ENCODE assay signal across 7 mouse cellular contexts in genomic region chr8:87471603-87472270, GRCm38 (mm10). TPM values are rescaled to one million over a fixed set of nuclear protein-coding genes. Genes with fewer than 3 reads are reported as not detected.
DNase-seq lines count a peak whose midpoint lies in the region; ATAC-seq and TF ChIP-seq lines count a peak whose summit lies in the region.

No protein-coding gene starts in this region.

- TF ChIP-seq EP300 in lung, postnatal 0 days (IDR thresholded peaks at IDR 0.05) = no peak

- H3K36me3 ChIP-seq in lung, postnatal 0 days (ENCODE audit: insufficient read depth, low read length) = no peaks in the 10 kb centered on the region
- H3K36me3 ChIP-seq in embryonic facial prominence, embryonic 11.5 days (replicated peaks; ENCODE audit: control insufficient read depth, insufficient read depth, low read depth, low read length) = no peaks in the 10 kb centered on the region
- no peaks in the 10 kb centered on the region for H3K36me3 ChIP-seq in hindbrain, postnatal 0 days (ENCODE audit: insufficient read depth, low read length)

- no peak overlapping the region for H3K27ac ChIP-seq in lung, postnatal 0 days (ENCODE audit: low read length)
- H3K27ac ChIP-seq in embryonic facial prominence, embryonic 11.5 days (replicated peaks; ENCODE audit: low read depth, low read length) = no peak overlapping the region
- H3K27ac ChIP-seq in hindbrain, postnatal 0 days = peak overlapping the region; percentile 79

- H3K4me3 ChIP-seq in lung, postnatal 0 days (ENCODE audit: low read depth, low read length) = no peak overlapping the region
- peak overlapping the region; percentile 48 for H3K4me3 ChIP-seq in embryonic facial prominence, embryonic 11.5 days (ENCODE audit: low read depth, low read length)
- H3K4me3 ChIP-seq in hindbrain, postnatal 0 days (ENCODE audit: low read length) = peak overlapping the region; percentile 42

- no peak for DNase-seq in lung, postnatal 0 days (ENCODE audit: low spot score)
- no peak for DNase-seq in lung, postnatal 4 days
- DNase-seq in embryonic facial prominence, embryonic 11.5 days (ENCODE audit: low spot score) = no peak
- no peak for DNase-seq in hindbrain, postnatal 0 days (ENCODE audit: low spot score)
- peak; percentile 65 for DNase-seq in neural tube, embryonic 10.5 days (ENCODE audit: extremely low spot score, low spot score)
- no peak for DNase-seq in yolk sac, embryonic 10.5 days (ENCODE audit: low spot score)
- DNase-seq in layer of hippocampus, adult 8-10 months (ENCODE audit: low spot score in 2 of 2) = no peak

- H3K4me1 ChIP-seq in lung, postnatal 0 days (ENCODE audit: insufficient read depth, low read depth, low read length) = peaks cover 2% of the 10 kb centered on the region
- H3K4me1 ChIP-seq in embryonic facial prominence, embryonic 11.5 days (ENCODE audit: control insufficient read depth, insufficient read depth, low read length) = peaks cover 10% of the 10 kb centered on the region
- H3K4me1 ChIP-seq in hindbrain, postnatal 0 days (ENCODE audit: insufficient read depth, low read length) = peaks cover 4% of the 10 kb centered on the region; the same call in 1 of the 2 replicates

- 3% methylated on average over 30 of the region's 36 CpGs for WGBS in lung, postnatal 0 days
- under 1% methylated on average over 30 of the region's 36 CpGs for WGBS in embryonic facial prominence, embryonic 11.5 days
- under 1% methylated on average over 35 of the region's 36 CpGs for WGBS in hindbrain, postnatal 0 days

- H3K27me3 ChIP-seq in lung, postnatal 0 days (replicated peaks; ENCODE audit: insufficient read depth, low read length) = peaks cover 77% of the 10 kb centered on the region
- H3K27me3 ChIP-seq in embryonic facial prominence, embryonic 11.5 days (ENCODE audit: control insufficient read depth, insufficient read depth, low read length) = peaks cover 63% of the 10 kb centered on the region
- H3K27me3 ChIP-seq in hindbrain, postnatal 0 days (ENCODE audit: insufficient read depth, low read length) = peaks cover 22% of the 10 kb centered on the region

- no peak for TF ChIP-seq CTCF in lung, postnatal 0 days (IDR thresholded peaks at IDR 0.05)
- no peak for TF ChIP-seq CTCF in hindbrain, postnatal 0 days (IDR thresholded peaks at IDR 0.05; ENCODE audit: low read depth)

- peak overlapping the region; percentile 73 for H3K4me2 ChIP-seq in lung, postnatal 0 days (replicated peaks; ENCODE audit: low read depth, low read length)
- peak overlapping the region; percentile 96 for H3K4me2 ChIP-seq in embryonic facial prominence, embryonic 11.5 days (ENCODE audit: low read depth, low read length)
- H3K4me2 ChIP-seq in hindbrain, postnatal 0 days (ENCODE audit: low read depth, low read length) = peak overlapping the region; percentile 70

- H3K9ac ChIP-seq in lung, postnatal 0 days (replicated peaks; ENCODE audit: low read depth) = no peak overlapping the region
- H3K9ac ChIP-seq in embryonic facial prominence, embryonic 11.5 days (replicated peaks; ENCODE audit: low read length) = peak overlapping the region; percentile 51
- peak overlapping the region; percentile 59 for H3K9ac ChIP-seq in hindbrain, postnatal 0 days (replicated peaks; ENCODE audit: low read length)

- peak; percentile 2; the same call in 1 of the 2 replicates for ATAC-seq in lung, postnatal 0 days
- peak; percentile 58 for ATAC-seq in embryonic facial prominence, embryonic 11.5 days (replicated peaks; ENCODE audit: insufficient number of reproducible peaks, low FRiP score, low TSS enrichment, low read depth)
- peak; percentile 38 for ATAC-seq in hindbrain, postnatal 0 days

- no peaks in the 10 kb centered on the region for H3K9me3 ChIP-seq in lung, postnatal 0 days (ENCODE audit: low read length)
- no peaks in the 10 kb centered on the region for H3K9me3 ChIP-seq in embryonic facial prominence, embryonic 11.5 days (replicated peaks; ENCODE audit: control insufficient read depth, low read length)
- H3K9me3 ChIP-seq in hindbrain, postnatal 0 days (ENCODE audit: low read length) = no peaks in the 10 kb centered on the region

RNA-seq across cellular contexts. Expression of gene Cbln1, which starts 0.7 kb away (rescaled TPM):
- polyA plus RNA-seq in lung, postnatal 0 days (2015; fragmentation: Nextera tagmentation; extraction: Ambion mirVana) = not detected in 2 replicates
- polyA plus RNA-seq in embryonic facial prominence, embryonic 11.5 days (2014; fragmentation: Nextera tagmentation; extraction: Ambion mirVana) = 2.8 and 4.2 TPM in 2 replicates
- total RNA-seq in hindbrain, postnatal 0 days (2014; rRNA removed) = 163 and 181 TPM in 2 replicates
- polyA plus RNA-seq in hindbrain, postnatal 0 days (2015; fragmentation: Nextera tagmentation; extraction: Ambion mirVana) = 56.8 and 64.9 TPM in 2 replicates
- total RNA-seq in layer of hippocampus, adult 8-10 months (2022) = 10 to 100 TPM in 1 of 4 experiments, 1 to 10 TPM in 3; 7.5 to 10.9 (median 7.7) TPM

Comparison
In these comparisons a context has a peak if more than half of its experiments do, and no peak if none do; other contexts are left out.
1. ATAC-seq: peak in every context shown above with its lines; median percentile 58 in embryonic facial prominence, embryonic 11.5 days; 38 in hindbrain, postnatal 0 days; 2 in lung, postnatal 0 days.
2. RNA of gene Cbln1, which starts 0.7 kb away (polyA plus RNA-seq): 56.8 to 64.9 TPM in hindbrain, postnatal 0 days; 2.8 to 4.2 TPM in embryonic facial prominence, embryonic 11.5 days and not detected in lung, postnatal 0 days; every median in the first group is over 10 times any median in the second.
3. Peak in every context shown above with its lines, with median percentiles within 50 percentile points of each other: H3K4me2 ChIP-seq.